Mouse (Mus musculus) neural tube, embryonic 15.5 days (tissue): ENCODE data around the gene Rnf220. TPM values are rescaled to one million over a fixed set of nuclear protein-coding genes. Genes with fewer than 3 reads are reported as not detected.

Experiments
- ATAC-seq: fragments of 200-750 bp; cut with Nextera tagmentation; 2 replicates; pipeline ENCODE4 v1.8.0; 2017; ENCODE audit warnings: mild to moderate bottlenecking, moderate TSS enrichment, moderate library complexity; ENCODE audit not compliant: low FRiP score
- H3K27ac ChIP-seq: fragments of 300-500 bp; sonication (generic); replicated peaks from 2 replicates; pipeline ENCODE4 v1.5.1; 2015; ENCODE audit warnings: mild to moderate bottlenecking, inconsistent platforms
- H3K27me3 ChIP-seq: fragments of 300-500 bp; sonication (generic); replicated peaks from 2 replicates; pipeline ENCODE4 v1.6.1; 2015; ENCODE audit warnings: inconsistent platforms
- H3K36me3 ChIP-seq: fragments of 300-500 bp; sonication (generic); 2 replicates; pipeline ENCODE4 v1.6.1; 2015; ENCODE audit warnings: inconsistent platforms
- H3K4me1 ChIP-seq: fragments of 300-500 bp; sonication (generic); 2 replicates; pipeline ENCODE4 v1.6.1; 2015; ENCODE audit warnings: inconsistent platforms
- H3K4me2 ChIP-seq: fragments of 300-500 bp; sonication (generic); 2 replicates; pipeline ENCODE4 v1.6.1; 2015; ENCODE audit warnings: inconsistent platforms, mild to moderate bottlenecking, moderate library complexity
- H3K4me3 ChIP-seq: fragments of 300-500 bp; sonication (generic); replicated peaks from 2 replicates; pipeline ENCODE4 v1.5.1; 2015; ENCODE audit warnings: mild to moderate bottlenecking, inconsistent platforms
- H3K9ac ChIP-seq: fragments of 300-500 bp; sonication (generic); replicated peaks from 2 replicates; pipeline ENCODE4 v1.6.1; 2015; ENCODE audit warnings: mild to moderate bottlenecking, inconsistent platforms
- H3K9me3 ChIP-seq: fragments of 300-500 bp; sonication (generic); replicated peaks from 2 replicates; pipeline ENCODE4 v1.6.1; 2016; ENCODE audit warnings: inconsistent platforms
- WGBS: fragments of 180-500 bp; shearing (Covaris S2); methylation state at CpG from one replicate; pipeline ENCODE4 v1.1.7; 2015; ENCODE audit warnings: mixed read lengths; 5-methylcytosine and 5-hydroxymethylcytosine counted together
- polyA plus RNA-seq: library from polyadenylated mRNA; unstranded; fragments of >200 nt; fragmentation: Nextera tagmentation; extraction: Ambion mirVana; gene quantifications from 2 replicates; pipeline ENCODE4 v1.2.1, GENCODE M21; 2015

The Rnf220 gene
- polyA plus RNA-seq, 1 experiment from 2014 or later = 95.8 TPM

GRCm38 (mm10) chr4:117521350-117521749 lies 24.5 kb upstream of the Rnf220 start:
- H3K9ac ChIP-seq = no peak overlapping the region
- H3K4me1 ChIP-seq = no peaks in the 10 kb centered on the region
- WGBS = 69% methylated on average over 2 of the region's 2 CpGs
- H3K27ac ChIP-seq = no peak overlapping the region
- H3K4me3 ChIP-seq = no peak overlapping the region
- H3K36me3 ChIP-seq = no peaks in the 10 kb centered on the region
- no peak overlapping the region for H3K4me2 ChIP-seq
- ATAC-seq = no peak
- H3K27me3 ChIP-seq = peaks cover 29% of the 10 kb centered on the region; the same call in 1 of the 2 replicates
- no peaks in the 10 kb centered on the region for H3K9me3 ChIP-seq

- WGBS = 85% methylated on average over 4 of the region's 4 CpGs
- H3K4me2 ChIP-seq = no peak overlapping the region
- no peak for ATAC-seq
- no peak overlapping the region for H3K4me3 ChIP-seq
- no peaks in the 10 kb centered on the region for H3K9me3 ChIP-seq
- no peaks in the 10 kb centered on the region for H3K36me3 ChIP-seq
- peaks cover 2% of the 10 kb centered on the region; the same call in 1 of the 2 replicates for H3K27me3 ChIP-seq
- H3K9ac ChIP-seq = no peak overlapping the region
- H3K27ac ChIP-seq = no peak overlapping the region
- no peaks in the 10 kb centered on the region for H3K4me1 ChIP-seq
Observed at GRCm38 (mm10) chr4:117518246-117518645, 21.4 kb upstream of the Rnf220 start.

GRCm38 (mm10) chr4:117499043-117499442 lies 2.2 kb upstream of the Rnf220 start:
- 90% methylated on average over 8 of the region's 8 CpGs for WGBS
- no peaks in the 10 kb centered on the region for H3K36me3 ChIP-seq
- no peak overlapping the region for H3K27ac ChIP-seq
- H3K9me3 ChIP-seq = no peaks in the 10 kb centered on the region
- H3K9ac ChIP-seq = no peak overlapping the region
- no peak for ATAC-seq
- H3K4me1 ChIP-seq = peaks cover 29% of the 10 kb centered on the region
- no peak overlapping the region for H3K4me3 ChIP-seq
- peaks cover 62% of the 10 kb centered on the region for H3K27me3 ChIP-seq
- H3K4me2 ChIP-seq = no peak overlapping the region

GRCm38 (mm10) chr4:117495869-117496401 lies 917 bp downstream of the Rnf220 start:
- H3K4me2 ChIP-seq = peak overlapping the region; percentile 74
- WGBS = under 1% methylated on average over 33 of the region's 33 CpGs
- ATAC-seq = no peak; the same call in 1 of the 2 replicates
- no peaks in the 10 kb centered on the region for H3K9me3 ChIP-seq
- peak overlapping the region; percentile 51 for H3K9ac ChIP-seq
- H3K4me1 ChIP-seq = peaks cover 32% of the 10 kb centered on the region
- H3K27me3 ChIP-seq = peaks cover 68% of the 10 kb centered on the region
- no peaks in the 10 kb centered on the region for H3K36me3 ChIP-seq
- peak overlapping the region; percentile 81 for H3K27ac ChIP-seq
- H3K4me3 ChIP-seq = peak overlapping the region; percentile 46

GRCm38 (mm10) chr4:117494911-117495501 lies 1.8 kb downstream of the Rnf220 start:
- Histone ChIP-seq H3K36me3 (no peaks in the 10 kb centered on the region), H3K27ac (peak overlapping the region; percentile 72), H3K9me3 (no peaks in the 10 kb centered on the region), H3K4me3 (peak overlapping the region; percentile 46), H3K4me1 (peaks cover 32% of the 10 kb centered on the region), H3K27me3 (peaks cover 74% of the 10 kb centered on the region), H3K9ac (peak overlapping the region; percentile 41), H3K4me2 (peak overlapping the region; percentile 74)
- peak; percentile 40 for ATAC-seq
- under 1% methylated on average over 46 of the region's 47 CpGs for WGBS

- peak overlapping the region; percentile 41 for H3K9ac ChIP-seq
- under 1% methylated on average over 69 of the region's 71 CpGs for WGBS
Observed at GRCm38 (mm10) chr4:117493905-117494851, 2.7 kb downstream of the Rnf220 start.

GRCm38 (mm10) chr4:117493161-117493568 lies 3.7 kb downstream of the Rnf220 start:
- peaks cover 32% of the 10 kb centered on the region for H3K4me1 ChIP-seq
- WGBS = 1% methylated on average over 17 of the region's 17 CpGs
- H3K27me3 ChIP-seq = peaks cover 73% of the 10 kb centered on the region
- 0 out of 2 replicates have a peak overlapping the region, but pooled peaks have one; percentile 41 for H3K27ac ChIP-seq
- H3K4me3 ChIP-seq = peak overlapping the region; percentile 14
- no peak for ATAC-seq
- H3K4me2 ChIP-seq = peak overlapping the region; percentile 74
- peak overlapping the region; percentile 1; the same call in 1 of the 2 replicates for H3K9ac ChIP-seq
- H3K9me3 ChIP-seq = no peaks in the 10 kb centered on the region
- H3K36me3 ChIP-seq = no peaks in the 10 kb centered on the region

More at GRCm38 (mm10) chr4:117493905-117494851, 2.7 kb downstream of the Rnf220 start:
- Histone ChIP-seq H3K27me3 (peaks cover 75% of the 10 kb centered on the region), H3K4me1 (peaks cover 32% of the 10 kb centered on the region), H3K4me3 (peak overlapping the region; percentile 46), H3K4me2 (peak overlapping the region; percentile 74), H3K9me3 (no peaks in the 10 kb centered on the region), H3K27ac (peak overlapping the region; percentile 72), H3K36me3 (no peaks in the 10 kb centered on the region)
- ATAC-seq = no peak

- Histone ChIP-seq H3K27me3 (peaks cover 76% of the 10 kb centered on the region), H3K4me1 (peaks cover 29% of the 10 kb centered on the region), H3K4me2 (peak overlapping the region; percentile 9; the same call in 1 of the 2 replicates), H3K4me3 (no peak overlapping the region), H3K36me3 (no peaks in the 10 kb centered on the region), H3K9ac (no peak overlapping the region), H3K27ac (no peak overlapping the region), H3K9me3 (no peaks in the 10 kb centered on the region)
- ATAC-seq = no peak
- 38% methylated on average over 6 of the region's 6 CpGs for WGBS
Observed at GRCm38 (mm10) chr4:117491840-117492239, 5.0 kb downstream of the Rnf220 start.

GRCm38 (mm10) chr4:117489975-117490374 lies 6.9 kb downstream of the Rnf220 start:
- H3K27me3 ChIP-seq = peaks cover 81% of the 10 kb centered on the region

GRCm38 (mm10) chr4:117489566-117489965 lies 7.3 kb downstream of the Rnf220 start:
- Histone ChIP-seq H3K9me3 (no peaks in the 10 kb centered on the region), H3K4me1 (peaks cover 17% of the 10 kb centered on the region), H3K27me3 (peaks cover 82% of the 10 kb centered on the region), H3K9ac (no peak overlapping the region), H3K36me3 (no peaks in the 10 kb centered on the region), H3K4me3 (no peak overlapping the region), H3K27ac (no peak overlapping the region), H3K4me2 (no peak overlapping the region)
- ATAC-seq = no peak
- WGBS = 89% methylated on average over 9 of the region's 9 CpGs

More at GRCm38 (mm10) chr4:117489975-117490374, 6.9 kb downstream of the Rnf220 start:
- H3K4me3 ChIP-seq = no peak overlapping the region
- H3K4me1 ChIP-seq = peaks cover 17% of the 10 kb centered on the region
- H3K27ac ChIP-seq = no peak overlapping the region
- WGBS = 89% methylated on average over 14 of the region's 14 CpGs
- H3K36me3 ChIP-seq = no peaks in the 10 kb centered on the region
- H3K9me3 ChIP-seq = no peaks in the 10 kb centered on the region
- no peak overlapping the region for H3K9ac ChIP-seq
- no peak overlapping the region for H3K4me2 ChIP-seq
- no peak for ATAC-seq

GRCm38 (mm10) chr4:117487471-117487870 lies 9.4 kb downstream of the Rnf220 start:
- no peak overlapping the region for H3K27ac ChIP-seq

More at GRCm38 (mm10) chr4:117487471-117487870, 9.4 kb downstream of the Rnf220 start:
- Histone ChIP-seq H3K9ac (no peak overlapping the region), H3K9me3 (no peaks in the 10 kb centered on the region), H3K4me3 (no peak overlapping the region), H3K27me3 (peaks cover 86% of the 10 kb centered on the region), H3K4me1 (peaks cover 16% of the 10 kb centered on the region), H3K36me3 (no peaks in the 10 kb centered on the region), H3K4me2 (no peak overlapping the region)
- WGBS = 35% methylated on average over 6 of the region's 6 CpGs
- ATAC-seq = no peak
